Mouse (Mus musculus): ENCODE measurements around the gene Creb5. TPM values are rescaled to one million over a fixed set of nuclear protein-coding genes. Genes with fewer than 3 reads are reported as not detected.

The Creb5 gene
- polyA plus RNA-seq, 1 experiment, result 1.5 TPM

GRCm38 (mm10) chr6:53371962-53372361 lies 84.9 kb downstream of the Creb5 start:
- no peaks in the 10 kb centered on the region for H3K27me3 ChIP-seq (ENCODE audit: control insufficient read depth, insufficient read depth, insufficient read length)
- H3ac ChIP-seq (ENCODE audit: control insufficient read depth, insufficient read length, low read depth), result no peak overlapping the region
- H3K36me3 ChIP-seq (ENCODE audit: control insufficient read depth, insufficient read depth), result no peaks in the 10 kb centered on the region
- H3K79me2 ChIP-seq (ENCODE audit: control insufficient read depth, insufficient read depth), result no peaks in the 10 kb centered on the region
- H3K79me3 ChIP-seq (ENCODE audit: low read depth), result no peaks in the 10 kb centered on the region
- no peak overlapping the region for H3K4me3 ChIP-seq (ENCODE audit: insufficient read depth, poor library complexity, severe bottlenecking)
- TF ChIP-seq USF1 (IDR thresholded peaks at IDR 0.05; ENCODE audit: low read depth), result no peak

GRCm38 (mm10) chr6:53374315-53374941 lies 87.4 kb downstream of the Creb5 start:
- Histone ChIP-seq H3K79me3 (ENCODE audit: low read depth) (no peaks in the 10 kb centered on the region), H3K4me3 (ENCODE audit: insufficient read depth, poor library complexity, severe bottlenecking) (no peak overlapping the region), H3K79me2 (ENCODE audit: control insufficient read depth, insufficient read depth) (no peaks in the 10 kb centered on the region), H3K27me3 (ENCODE audit: control insufficient read depth, insufficient read depth, insufficient read length) (no peaks in the 10 kb centered on the region), H3K36me3 (ENCODE audit: control insufficient read depth, insufficient read depth) (no peaks in the 10 kb centered on the region), H3ac (ENCODE audit: control insufficient read depth, insufficient read length, low read depth) (no peak overlapping the region)
- no peak for TF ChIP-seq FOSL1 (IDR thresholded peaks at IDR 0.05; ENCODE audit: insufficient read depth, low read length, poor library complexity, severe bottlenecking)
- no peak for TF ChIP-seq MYOD1 (IDR thresholded peaks at IDR 0.05; ENCODE audit: control insufficient read depth, insufficient read length, low read depth)
- TF ChIP-seq USF1 (IDR thresholded peaks at IDR 0.05; ENCODE audit: low read depth), result no peak
- TF ChIP-seq CEBPB (IDR thresholded peaks at IDR 0.05; ENCODE audit: low read depth), result no peak
- no peak for TF ChIP-seq MYOG (IDR thresholded peaks at IDR 0.05; ENCODE audit: control insufficient read depth, extremely low read depth, insufficient read length)
- no peak for TF ChIP-seq MAX (IDR thresholded peaks at IDR 0.05)
- no peak for TF ChIP-seq CTCF (IDR thresholded peaks at IDR 0.05; ENCODE audit: control insufficient read depth, insufficient read depth, insufficient read length)

- no peaks in the 10 kb centered on the region for H3K27me3 ChIP-seq (ENCODE audit: control insufficient read depth, insufficient read depth, insufficient read length)
- H3K79me3 ChIP-seq (ENCODE audit: low read depth), result no peaks in the 10 kb centered on the region
- no peak overlapping the region for H3K4me3 ChIP-seq (ENCODE audit: insufficient read depth, poor library complexity, severe bottlenecking)
- no peaks in the 10 kb centered on the region for H3K79me2 ChIP-seq (ENCODE audit: control insufficient read depth, insufficient read depth)
- TF ChIP-seq MAX (IDR thresholded peaks at IDR 0.05), result no peak
- no peak for TF ChIP-seq MYOD1 (IDR thresholded peaks at IDR 0.05; ENCODE audit: control insufficient read depth, insufficient read length, low read depth)
- TF ChIP-seq CTCF (IDR thresholded peaks at IDR 0.05; ENCODE audit: control insufficient read depth, insufficient read depth, insufficient read length), result no peak
- TF ChIP-seq FOSL1 (IDR thresholded peaks at IDR 0.05; ENCODE audit: insufficient read depth, low read length, poor library complexity, severe bottlenecking), result no peak
- no peak for TF ChIP-seq MYOG (IDR thresholded peaks at IDR 0.05; ENCODE audit: control insufficient read depth, extremely low read depth, insufficient read length)
- TF ChIP-seq USF1 (IDR thresholded peaks at IDR 0.05; ENCODE audit: low read depth), result no peak
- no peaks in the 10 kb centered on the region for H3K36me3 ChIP-seq (ENCODE audit: control insufficient read depth, insufficient read depth)
- H3ac ChIP-seq (ENCODE audit: control insufficient read depth, insufficient read length, low read depth), result no peak overlapping the region
Measured at GRCm38 (mm10) chr6:53389277-53389676, 102.2 kb downstream of the Creb5 start.

GRCm38 (mm10) chr6:53390413-53390812 lies 103.3 kb downstream of the Creb5 start:
- Histone ChIP-seq H3K36me3 (ENCODE audit: control insufficient read depth, insufficient read depth) (no peaks in the 10 kb centered on the region), H3ac (ENCODE audit: control insufficient read depth, insufficient read length, low read depth) (no peak overlapping the region), H3K27me3 (ENCODE audit: control insufficient read depth, insufficient read depth, insufficient read length) (no peaks in the 10 kb centered on the region), H3K79me3 (ENCODE audit: low read depth) (no peaks in the 10 kb centered on the region), H3K4me3 (ENCODE audit: insufficient read depth, poor library complexity, severe bottlenecking) (no peak overlapping the region), H3K79me2 (ENCODE audit: control insufficient read depth, insufficient read depth) (no peaks in the 10 kb centered on the region)
- TF ChIP-seq MYOG (IDR thresholded peaks at IDR 0.05; ENCODE audit: control insufficient read depth, extremely low read depth, insufficient read length) (no peak), MYOD1 (IDR thresholded peaks at IDR 0.05; ENCODE audit: control insufficient read depth, insufficient read length, low read depth) (no peak), MAX (IDR thresholded peaks at IDR 0.05) (no peak), FOSL1 (IDR thresholded peaks at IDR 0.05; ENCODE audit: insufficient read depth, low read length, poor library complexity, severe bottlenecking) (no peak), USF1 (IDR thresholded peaks at IDR 0.05; ENCODE audit: low read depth) (no peak), CTCF (IDR thresholded peaks at IDR 0.05; ENCODE audit: control insufficient read depth, insufficient read depth, insufficient read length) (no peak)

- Histone ChIP-seq H3K36me3 (ENCODE audit: control insufficient read depth, insufficient read depth) (no peaks in the 10 kb centered on the region), H3K79me2 (ENCODE audit: control insufficient read depth, insufficient read depth) (no peaks in the 10 kb centered on the region), H3K27me3 (ENCODE audit: control insufficient read depth, insufficient read depth, insufficient read length) (no peaks in the 10 kb centered on the region), H3K79me3 (ENCODE audit: low read depth) (no peaks in the 10 kb centered on the region), H3ac (ENCODE audit: control insufficient read depth, insufficient read length, low read depth) (no peak overlapping the region), H3K4me3 (ENCODE audit: insufficient read depth, poor library complexity, severe bottlenecking) (no peak overlapping the region)
- no peak for TF ChIP-seq FOSL1 (IDR thresholded peaks at IDR 0.05; ENCODE audit: insufficient read depth, low read length, poor library complexity, severe bottlenecking)
- no peak for TF ChIP-seq CTCF (IDR thresholded peaks at IDR 0.05; ENCODE audit: control insufficient read depth, insufficient read depth, insufficient read length)
- TF ChIP-seq MYOD1 (IDR thresholded peaks at IDR 0.05; ENCODE audit: control insufficient read depth, insufficient read length, low read depth), result peak; percentile 10
- TF ChIP-seq USF1 (IDR thresholded peaks at IDR 0.05; ENCODE audit: low read depth), result no peak
- no peak for TF ChIP-seq MAX (IDR thresholded peaks at IDR 0.05)
- TF ChIP-seq MYOG (IDR thresholded peaks at IDR 0.05; ENCODE audit: control insufficient read depth, extremely low read depth, insufficient read length), result no peak
Measured at GRCm38 (mm10) chr6:53394026-53394425, 107.0 kb downstream of the Creb5 start.

- Histone ChIP-seq H3K79me2 (ENCODE audit: control insufficient read depth, insufficient read depth) (no peaks in the 10 kb centered on the region), H3K4me3 (ENCODE audit: insufficient read depth, poor library complexity, severe bottlenecking) (no peak overlapping the region), H3K36me3 (ENCODE audit: control insufficient read depth, insufficient read depth) (no peaks in the 10 kb centered on the region), H3K79me3 (ENCODE audit: low read depth) (no peaks in the 10 kb centered on the region), H3ac (ENCODE audit: control insufficient read depth, insufficient read length, low read depth) (no peak overlapping the region), H3K27me3 (ENCODE audit: control insufficient read depth, insufficient read depth, insufficient read length) (no peaks in the 10 kb centered on the region)
- no peak for TF ChIP-seq CTCF (IDR thresholded peaks at IDR 0.05; ENCODE audit: control insufficient read depth, insufficient read depth, insufficient read length)
- no peak for TF ChIP-seq FOSL1 (IDR thresholded peaks at IDR 0.05; ENCODE audit: insufficient read depth, low read length, poor library complexity, severe bottlenecking)
- no peak for TF ChIP-seq MYOD1 (IDR thresholded peaks at IDR 0.05; ENCODE audit: control insufficient read depth, insufficient read length, low read depth)
- no peak for TF ChIP-seq USF1 (IDR thresholded peaks at IDR 0.05; ENCODE audit: low read depth)
- no peak for TF ChIP-seq CEBPB (IDR thresholded peaks at IDR 0.05; ENCODE audit: low read depth)
- TF ChIP-seq MYOG (IDR thresholded peaks at IDR 0.05; ENCODE audit: control insufficient read depth, extremely low read depth, insufficient read length), result no peak
- TF ChIP-seq MAX (IDR thresholded peaks at IDR 0.05), result no peak
Measured at GRCm38 (mm10) chr6:53395208-53395607, 108.1 kb downstream of the Creb5 start.
